22 mouse cellular contexts compared by ENCODE assay signal in genomic region chr15:92206695-92207094, GRCm38 (mm10).
DNase-seq lines count a peak whose midpoint lies in the region; ATAC-seq and TF ChIP-seq lines count a peak whose summit lies in the region.
"Had no signal": no experiment of that assay in that cellular context is flagged by ENCODE, and none has a peak within 500 bp of the region (broad histone marks: within the 10 kb centered on the region; RNA-seq: fewer than 3 reads in every experiment).

No protein-coding gene starts in this region.

- 43% methylated on average over 4 of the region's 4 CpGs for WGBS in lung, embryonic 14.5 days
- WGBS in lung, adult 2 months: 72% methylated on average over 4 of the region's 4 CpGs
- 56% methylated on average over 4 of the region's 4 CpGs for WGBS in lung, postnatal 0 days

- H3K9me3 ChIP-seq in lung, embryonic 14.5 days (ENCODE audit: low read depth, low read length): no peaks in the 10 kb centered on the region
- H3K9me3 ChIP-seq in lung, postnatal 0 days (ENCODE audit: low read length): no peaks in the 10 kb centered on the region
- H3K9me3 ChIP-seq: embryonic facial prominence, embryonic 13.5 days; embryonic facial prominence, embryonic 15.5 days; forebrain, embryonic 10.5 days; forebrain, embryonic 12.5 days had no signal

- TF ChIP-seq CTCF in lung, embryonic 14.5 days (IDR thresholded peaks at IDR 0.05; ENCODE audit: low read depth): no peak
- no peak for TF ChIP-seq CTCF in lung, adult 2 months (IDR thresholded peaks at IDR 0.05; ENCODE audit: insufficient read depth, low read length)
- no peak for TF ChIP-seq CTCF in lung, postnatal 0 days (IDR thresholded peaks at IDR 0.05)

- H3K9ac ChIP-seq in lung, embryonic 14.5 days: no peak overlapping the region
- no peak overlapping the region for H3K9ac ChIP-seq in lung, postnatal 0 days (replicated peaks; ENCODE audit: low read depth)
- H3K9ac ChIP-seq: embryonic facial prominence, embryonic 13.5 days; embryonic facial prominence, embryonic 15.5 days; forebrain, embryonic 12.5 days had no signal

- H3K4me1 ChIP-seq in lung, embryonic 14.5 days (ENCODE audit: insufficient read depth): no peaks in the 10 kb centered on the region
- no peaks in the 10 kb centered on the region for H3K4me1 ChIP-seq in lung, adult 2 months (ENCODE audit: control insufficient read depth, insufficient read depth, low read length)
- no peaks in the 10 kb centered on the region for H3K4me1 ChIP-seq in lung, postnatal 0 days (ENCODE audit: insufficient read depth, low read depth, low read length)
- H3K4me1 ChIP-seq: embryonic facial prominence, embryonic 13.5 days; embryonic facial prominence, embryonic 15.5 days; forebrain, embryonic 10.5 days; forebrain, embryonic 12.5 days had no signal

- no peak for TF ChIP-seq EP300 in lung, postnatal 0 days (IDR thresholded peaks at IDR 0.05)

- no peak overlapping the region for H3K27ac ChIP-seq in lung, embryonic 14.5 days (ENCODE audit: low read depth)
- no peak overlapping the region for H3K27ac ChIP-seq in lung, postnatal 0 days (ENCODE audit: low read length)
- H3K27ac ChIP-seq: embryonic facial prominence, embryonic 13.5 days; embryonic facial prominence, embryonic 15.5 days; forebrain, embryonic 10.5 days; forebrain, embryonic 12.5 days had no signal

- no peak overlapping the region for H3K4me2 ChIP-seq in lung, embryonic 14.5 days
- H3K4me2 ChIP-seq in lung, postnatal 0 days (replicated peaks; ENCODE audit: low read depth, low read length): no peak overlapping the region
- H3K4me2 ChIP-seq: embryonic facial prominence, embryonic 13.5 days; embryonic facial prominence, embryonic 15.5 days; forebrain, embryonic 12.5 days had no signal

- ATAC-seq in lung, embryonic 14.5 days (ENCODE audit: insufficient read depth): peak; percentile 47; the same call in 1 of the 2 replicates
- ATAC-seq in lung, postnatal 0 days: no peak
- ATAC-seq: forebrain, embryonic 14.5 days had no signal

- DNase-seq in kidney, postnatal 14 days: peak; percentile 3
- DNase-seq in kidney, postnatal 36 days: no peak
- DNase-seq in lung, embryonic 14.5 days: peak; percentile 68
- no peak for DNase-seq in lung, adult 2 months
- DNase-seq in lung, postnatal 0 days (ENCODE audit: low spot score): peak; percentile 14
- no peak for DNase-seq in lung, postnatal 36 days
- DNase-seq: adrenal gland, adult 2 months; adrenal gland, postnatal 10 days; adrenal gland, postnatal 25 days; cerebellum, adult 11 months; cerebellum, adult 18-20 months; cerebellum, adult 8-10 months; cerebellum, adult 9-11 months; cerebellum, postnatal 14 days; cerebellum, postnatal 36 days; embryo, embryonic 11 days had no signal

- H3K27me3 ChIP-seq in lung, embryonic 14.5 days (ENCODE audit: insufficient read depth, low read length): no peaks in the 10 kb centered on the region
- no peaks in the 10 kb centered on the region for H3K27me3 ChIP-seq in lung, postnatal 0 days (replicated peaks; ENCODE audit: insufficient read depth, low read length)
- H3K27me3 ChIP-seq: embryonic facial prominence, embryonic 13.5 days; embryonic facial prominence, embryonic 15.5 days; forebrain, embryonic 12.5 days had no signal

- no peak overlapping the region for H3K4me3 ChIP-seq in lung, embryonic 14.5 days (ENCODE audit: low read depth, low read length)
- H3K4me3 ChIP-seq in lung, adult 2 months (replicated peaks; ENCODE audit: extremely low read depth, low read depth, low read length): no peak overlapping the region
- no peak overlapping the region for H3K4me3 ChIP-seq in lung, postnatal 0 days (ENCODE audit: low read depth, low read length)
- H3K4me3 ChIP-seq: embryonic facial prominence, embryonic 13.5 days; embryonic facial prominence, embryonic 15.5 days; erythroblast, embryonic 14.5 days; forebrain, embryonic 10.5 days; forebrain, embryonic 12.5 days had no signal

- no peaks in the 10 kb centered on the region for H3K36me3 ChIP-seq in lung, embryonic 14.5 days (ENCODE audit: insufficient read depth)
- H3K36me3 ChIP-seq in lung, postnatal 0 days (ENCODE audit: insufficient read depth, low read length): no peaks in the 10 kb centered on the region
- H3K36me3 ChIP-seq: embryonic facial prominence, embryonic 13.5 days; embryonic facial prominence, embryonic 15.5 days; forebrain, embryonic 10.5 days; forebrain, embryonic 12.5 days had no signal

- TF ChIP-seq POLR2A in lung, adult 2 months (IDR thresholded peaks at IDR 0.05; ENCODE audit: borderline replicate concordance, extremely low read depth, low read depth, low read length): no peak

Comparison
In these comparisons a context has a peak if more than half of its experiments do, and no peak if none do; other contexts are left out.
1. DNase-seq: peak in kidney, postnatal 14 days (single experiment), lung, embryonic 14.5 days (single experiment) and lung, postnatal 0 days (single experiment); none in kidney, postnatal 36 days (0 of 2), lung, adult 2 months (single experiment) and lung, postnatal 36 days (single experiment).